Mouse (Mus musculus): ENCODE data around the gene Zfp711. TPM values are rescaled to one million over a fixed set of nuclear protein-coding genes. Genes with fewer than 3 reads are reported as not detected.

Gene Zfp711
- polyA plus RNA-seq (2014; fragmentation: Nextera tagmentation; extraction: Ambion mirVana): 10.6 and 15.5 TPM in 2 replicates

DNA sequence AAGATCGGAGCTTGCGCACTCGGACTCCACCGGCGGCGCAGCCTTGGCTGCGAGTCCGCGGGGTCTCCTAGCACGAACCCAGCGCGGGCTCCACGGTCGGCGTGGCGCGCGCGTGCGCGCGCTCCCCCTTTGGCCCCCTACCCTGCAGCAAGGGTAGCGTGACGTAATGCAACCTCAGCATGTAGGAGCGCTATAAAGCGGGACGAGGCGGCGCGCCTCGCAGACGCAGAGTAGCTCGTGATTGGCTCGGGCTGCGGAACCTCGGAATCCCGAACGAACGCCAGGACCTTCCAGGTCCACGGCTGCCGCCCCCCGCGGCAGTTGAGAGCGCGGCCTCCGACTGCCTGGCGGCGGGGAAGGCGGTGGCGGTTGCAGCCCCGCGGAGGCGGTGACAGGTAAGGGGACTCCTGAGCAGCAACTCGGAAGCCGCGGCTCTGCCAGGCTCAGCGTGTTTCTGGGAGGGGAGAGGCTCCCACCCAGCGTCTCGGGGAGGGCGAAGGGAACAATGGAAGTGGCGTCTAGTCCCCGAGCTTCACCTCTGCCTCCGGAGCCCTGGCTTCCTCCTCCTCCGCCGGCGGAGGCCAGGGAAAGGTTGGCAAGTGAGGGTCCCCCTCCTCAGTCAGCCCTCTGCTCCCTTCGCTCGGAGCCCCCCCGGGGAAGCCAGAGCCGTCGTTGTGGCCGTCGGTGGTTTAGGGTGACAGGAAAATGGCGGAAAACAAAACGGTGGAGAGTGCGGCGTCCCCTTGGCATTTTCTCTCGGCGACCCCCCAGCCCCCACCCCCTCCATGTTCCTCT is at the start of gene Zfp711:
Zfp711 (plus strand) TSS at position 16 of the 795 bp plus-strand sequence.
- peak within 1 kb of the TSS; percentile 55 for H3K4me3 ChIP-seq (ENCODE audit: low read length)
- peak within 1 kb of the TSS; percentile 69 for H3K9ac ChIP-seq (ENCODE audit: low read depth, low read length)
- no peaks in the 10 kb centered on the region for H3K36me3 ChIP-seq (ENCODE audit: control insufficient read depth, insufficient read depth, low read length)
- peak within 1 kb of the TSS; percentile 41 for H3K4me2 ChIP-seq (replicated peaks; ENCODE audit: low read depth, low read length)
- peak within 1 kb of the TSS; percentile 37; the same call in 1 of the 2 replicates for H3K27ac ChIP-seq (ENCODE audit: low read depth, low read length)
- peak; percentile 97 for ATAC-seq (ENCODE audit: low FRiP score, low TSS enrichment)
- 22% methylated on average over 60 of the region's 79 CpGs for WGBS
- no peaks in the 10 kb centered on the region for H3K27me3 ChIP-seq (ENCODE audit: control insufficient read depth, insufficient read depth, low read length)
- H3K4me1 ChIP-seq (ENCODE audit: control insufficient read depth, insufficient read depth, low read length): no peaks in the 10 kb centered on the region
- H3K9me3 ChIP-seq (ENCODE audit: control insufficient read depth, low read length): no peaks in the 10 kb centered on the region

DNA sequence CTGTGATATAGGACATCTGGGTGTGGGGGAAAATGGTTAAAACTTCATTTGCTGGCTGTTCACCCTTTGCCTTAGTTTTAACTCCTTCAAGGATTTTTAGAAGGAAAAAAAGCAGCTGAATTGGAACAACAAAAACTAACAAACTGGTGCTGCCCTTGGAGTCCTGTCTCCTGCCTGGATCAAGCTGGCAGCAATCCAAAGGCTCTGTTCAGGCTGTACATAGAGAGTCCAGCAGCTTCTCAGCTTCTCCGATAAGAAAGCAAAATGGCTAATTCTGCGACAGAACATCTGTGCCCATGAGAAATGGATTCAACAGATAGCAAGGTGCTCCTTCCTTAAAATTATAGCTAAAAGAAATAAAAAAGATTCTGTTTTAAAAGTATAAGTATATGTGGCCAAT is 32.6 kb upstream of the Zfp711 start:
- WGBS: 79% methylated on average over 2 of the region's 2 CpGs
- ATAC-seq (ENCODE audit: low FRiP score, low TSS enrichment): no peak
- H3K4me3 ChIP-seq (ENCODE audit: low read length): no peak overlapping the region

DNA sequence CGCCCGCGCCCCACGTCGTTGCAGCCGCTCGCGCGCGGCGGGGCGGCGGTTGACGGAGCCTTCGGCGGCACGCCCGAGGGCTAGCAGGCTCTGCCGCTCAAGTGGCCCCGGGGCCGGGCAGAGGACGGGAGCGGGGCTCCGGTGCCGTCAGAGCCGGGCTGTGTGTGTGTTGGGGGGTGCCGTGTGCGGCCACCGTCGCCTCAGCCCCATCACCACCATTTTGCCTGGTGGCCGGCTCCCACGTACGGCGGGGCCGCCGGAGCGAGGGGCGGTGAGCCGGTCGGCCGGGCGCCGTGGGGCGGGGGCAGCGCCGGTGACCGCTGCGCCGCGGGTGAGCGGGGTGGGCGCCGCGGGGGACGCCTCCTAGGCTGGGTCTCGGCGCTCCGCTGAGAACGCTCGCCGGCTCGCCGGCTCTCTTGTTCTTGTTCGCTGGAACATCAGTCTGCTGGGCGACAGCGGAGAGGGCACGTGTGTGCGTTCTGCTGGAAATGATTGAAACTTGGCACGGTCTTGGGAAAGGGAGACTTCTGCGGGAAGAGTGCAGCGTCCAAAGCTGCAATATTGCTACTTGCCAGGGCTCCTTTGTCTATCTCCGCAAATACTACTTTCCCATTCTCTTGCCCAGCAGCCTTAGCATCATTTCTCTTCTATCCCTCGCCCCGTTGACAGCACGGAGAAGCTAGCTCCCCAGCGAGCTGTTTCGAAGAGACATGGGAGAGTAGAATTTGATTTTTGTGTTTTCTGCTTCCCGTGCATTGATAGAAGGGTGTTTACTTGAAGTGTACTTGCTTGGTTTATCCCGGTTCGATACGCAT is 1.2 kb downstream of the Zfp711 start:
- peak overlapping the region; percentile 69 for H3K9ac ChIP-seq (ENCODE audit: low read depth, low read length)
- H3K4me2 ChIP-seq (replicated peaks; ENCODE audit: low read depth, low read length): peak overlapping the region; percentile 41
- no peaks in the 10 kb centered on the region for H3K27me3 ChIP-seq (ENCODE audit: control insufficient read depth, insufficient read depth, low read length)
- peak overlapping the region; percentile 37; the same call in 1 of the 2 replicates for H3K27ac ChIP-seq (ENCODE audit: low read depth, low read length)
- H3K4me3 ChIP-seq (ENCODE audit: low read length): peak overlapping the region; percentile 55
- no peaks in the 10 kb centered on the region for H3K4me1 ChIP-seq (ENCODE audit: control insufficient read depth, insufficient read depth, low read length)
- ATAC-seq (ENCODE audit: low FRiP score, low TSS enrichment): peak; percentile 76
- H3K9me3 ChIP-seq (ENCODE audit: control insufficient read depth, low read length): no peaks in the 10 kb centered on the region
- 33% methylated on average over 63 of the region's 81 CpGs for WGBS
- H3K36me3 ChIP-seq (ENCODE audit: control insufficient read depth, insufficient read depth, low read length): no peaks in the 10 kb centered on the region

More for the DNA sequence above, 32.6 kb upstream of the Zfp711 start:
- H3K27ac ChIP-seq (ENCODE audit: low read depth, low read length): no peak overlapping the region
- H3K27me3 ChIP-seq (ENCODE audit: control insufficient read depth, insufficient read depth, low read length): no peaks in the 10 kb centered on the region
- H3K9me3 ChIP-seq (ENCODE audit: control insufficient read depth, low read length): no peaks in the 10 kb centered on the region
- H3K4me1 ChIP-seq (ENCODE audit: control insufficient read depth, insufficient read depth, low read length): no peaks in the 10 kb centered on the region
- no peak overlapping the region for H3K9ac ChIP-seq (ENCODE audit: low read depth, low read length)
- no peaks in the 10 kb centered on the region for H3K36me3 ChIP-seq (ENCODE audit: control insufficient read depth, insufficient read depth, low read length)
- H3K4me2 ChIP-seq (replicated peaks; ENCODE audit: low read depth, low read length): no peak overlapping the region

DNA sequence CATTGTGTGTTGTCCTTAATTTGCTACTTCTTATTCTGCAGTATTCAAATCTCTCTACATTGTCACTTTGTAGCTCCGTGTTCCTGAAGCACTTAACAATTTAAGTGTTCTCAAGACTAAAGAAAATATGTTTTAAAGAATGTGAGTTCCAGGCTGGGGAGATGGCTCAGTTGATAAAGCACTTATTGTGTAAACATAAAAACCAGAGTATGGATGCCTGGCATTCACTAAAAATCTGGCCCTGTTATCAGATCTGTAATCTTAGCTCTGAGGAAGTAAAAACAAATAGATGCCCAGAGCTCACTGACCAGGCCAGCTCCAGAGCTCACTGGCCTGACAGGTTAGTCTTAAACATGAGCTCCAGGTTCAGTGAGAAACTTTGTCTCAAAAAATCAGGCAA is 75.2 kb downstream of the Zfp711 start:
- no peaks in the 10 kb centered on the region for H3K36me3 ChIP-seq (ENCODE audit: control insufficient read depth, insufficient read depth, low read length)
- no peaks in the 10 kb centered on the region for H3K9me3 ChIP-seq (ENCODE audit: control insufficient read depth, low read length)
- H3K4me2 ChIP-seq (replicated peaks; ENCODE audit: low read depth, low read length): no peak overlapping the region
- H3K4me3 ChIP-seq (ENCODE audit: low read length): no peak overlapping the region
- WGBS: 63% methylated on average over 1 of the region's 1 CpGs
- H3K4me1 ChIP-seq (ENCODE audit: control insufficient read depth, insufficient read depth, low read length): no peaks in the 10 kb centered on the region
- H3K27ac ChIP-seq (ENCODE audit: low read depth, low read length): no peak overlapping the region
- no peak for ATAC-seq (ENCODE audit: low FRiP score, low TSS enrichment)
- H3K9ac ChIP-seq (ENCODE audit: low read depth, low read length): no peak overlapping the region
- no peaks in the 10 kb centered on the region for H3K27me3 ChIP-seq (ENCODE audit: control insufficient read depth, insufficient read depth, low read length)

DNA sequence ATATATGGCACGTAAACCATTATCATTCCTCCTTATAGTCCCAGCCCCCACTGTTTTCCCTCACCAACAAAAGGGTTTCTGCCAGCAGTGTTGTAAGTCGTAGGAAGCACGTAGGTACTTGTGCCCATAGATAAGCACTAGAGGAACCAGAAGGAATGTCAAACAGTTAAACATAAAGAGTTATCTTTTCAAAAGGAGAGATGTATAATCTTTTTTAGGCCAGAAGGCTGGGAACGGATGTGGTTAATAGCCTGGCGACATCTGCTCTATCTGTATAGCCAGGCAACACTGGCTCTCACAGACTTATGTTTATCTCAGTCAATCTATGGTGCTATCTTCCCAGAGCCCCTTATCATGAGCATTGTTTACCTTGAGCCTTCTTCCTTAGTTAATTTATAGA is 80.3 kb downstream of the Zfp711 start:
- Histone ChIP-seq H3K36me3 (ENCODE audit: control insufficient read depth, insufficient read depth, low read length) (no peaks in the 10 kb centered on the region), H3K4me2 (replicated peaks; ENCODE audit: low read depth, low read length) (no peak overlapping the region), H3K4me3 (ENCODE audit: low read length) (no peak overlapping the region), H3K9me3 (ENCODE audit: control insufficient read depth, low read length) (no peaks in the 10 kb centered on the region), H3K27ac (ENCODE audit: low read depth, low read length) (no peak overlapping the region), H3K27me3 (ENCODE audit: control insufficient read depth, insufficient read depth, low read length) (no peaks in the 10 kb centered on the region), H3K9ac (ENCODE audit: low read depth, low read length) (no peak overlapping the region), H3K4me1 (ENCODE audit: control insufficient read depth, insufficient read depth, low read length) (no peaks in the 10 kb centered on the region)
- ATAC-seq (ENCODE audit: low FRiP score, low TSS enrichment): no peak
- WGBS: 79% methylated on average over 5 of the region's 5 CpGs

Other genes starting within 250 kb of the Zfp711 start
- not detected in 2 replicates for gene Satl1, start 193.7 kb upstream of the Zfp711 start, polyA plus RNA-seq (2014; fragmentation: Nextera tagmentation; extraction: Ambion mirVana)
- gene 2010106E10Rik, start 105.3 kb upstream of the Zfp711 start, polyA plus RNA-seq (2014; fragmentation: Nextera tagmentation; extraction: Ambion mirVana): not detected in 2 replicates
- 0.20 and 0.21 TPM in 2 replicates for gene Pof1b, start 98.1 kb downstream of the Zfp711 start, polyA plus RNA-seq (2014; fragmentation: Nextera tagmentation; extraction: Ambion mirVana)

All from kidney, embryonic 14.5 days (tissue).